Mouse (Mus musculus) gastrocnemius, postnatal 36 days (tissue): ENCODE measurements around the gene Rhd. TPM values are rescaled to one million over a fixed set of nuclear protein-coding genes. Genes with fewer than 3 reads are reported as not detected.

Experiments
- DNase-seq, 2 experiments: peaks; one replicate each; pipeline ENCODE4 v3.0.0; 2022
- intact Hi-C: fragments of 180-260 bp; cut with DNase I; formaldehyde crosslinking; loops from one replicate; pipeline ENCODE4 v1.15.1; 2025
- total RNA-seq, 2 experiments: library from RNA; stranded (reverse); gene quantifications; 2 replicates each; pipeline ENCODE4 v1.2.3; 2021

Gene Rhd
- total RNA-seq, 2 experiments from 2014 or later, result not detected

GRCm38 (mm10) chr4:134855371-134855770 lies 9.0 kb upstream of the Rhd start:
- intact Hi-C loops, result no loop called here
- DNase-seq, result no peak

- intact Hi-C loops, result no loop called here
- DNase-seq, result no peak
Measured at GRCm38 (mm10) chr4:134856056-134856455, 8.3 kb upstream of the Rhd start.

GRCm38 (mm10) chr4:134856501-134856900 lies 7.8 kb upstream of the Rhd start:
- intact Hi-C loops, result no loop called here

GRCm38 (mm10) chr4:134858494-134858893 lies 5.8 kb upstream of the Rhd start:
- DNase-seq, result no peak
- intact Hi-C loops, result no loop called here

More at GRCm38 (mm10) chr4:134856501-134856900, 7.8 kb upstream of the Rhd start:
- DNase-seq, result no peak

- intact Hi-C loops, result no loop called here
- DNase-seq, result no peak
Measured at GRCm38 (mm10) chr4:134861884-134862283, 2.5 kb upstream of the Rhd start.

GRCm38 (mm10) chr4:134862996-134863395 lies 1.3 kb upstream of the Rhd start:
- no peak for DNase-seq
- intact Hi-C loops, result no loop called here

GRCm38 (mm10) chr4:134865340-134865739 lies 1.0 kb downstream of the Rhd start:
- no peak for DNase-seq
- intact Hi-C loops, result no loop called here

- intact Hi-C loops, result no loop called here
- DNase-seq, result no peak
Measured at GRCm38 (mm10) chr4:134865789-134866188, 1.5 kb downstream of the Rhd start.

GRCm38 (mm10) chr4:134867213-134867612 lies 2.9 kb downstream of the Rhd start:
- DNase-seq, result no peak
- intact Hi-C loops, result no loop called here

- intact Hi-C loops, result no loop called here
- DNase-seq, result no peak
Measured at GRCm38 (mm10) chr4:134867661-134868060, 3.3 kb downstream of the Rhd start.

GRCm38 (mm10) chr4:134868065-134868464 lies 3.7 kb downstream of the Rhd start:
- DNase-seq, result no peak
- intact Hi-C loops, result no loop called here

- no peak for DNase-seq
- intact Hi-C loops, result no loop called here
Measured at GRCm38 (mm10) chr4:134868490-134868889, 4.2 kb downstream of the Rhd start.

GRCm38 (mm10) chr4:134869068-134869730 lies 4.9 kb downstream of the Rhd start:
- DNase-seq, result no peak

GRCm38 (mm10) chr4:134869815-134870375 lies 5.6 kb downstream of the Rhd start:
- DNase-seq, result no peak
- intact Hi-C loops, result no loop called here

More at GRCm38 (mm10) chr4:134869068-134869730, 4.9 kb downstream of the Rhd start:
- intact Hi-C loops, result no loop called here

GRCm38 (mm10) chr4:134871477-134871876 lies 7.1 kb downstream of the Rhd start:
- intact Hi-C loops, result no loop called here
- no peak for DNase-seq

GRCm38 (mm10) chr4:134871950-134872349 lies 7.6 kb downstream of the Rhd start:
- intact Hi-C loops, result no loop called here

GRCm38 (mm10) chr4:134876171-134876570 lies 11.8 kb downstream of the Rhd start:
- intact Hi-C loops, result no loop called here
- no peak for DNase-seq

More at GRCm38 (mm10) chr4:134871950-134872349, 7.6 kb downstream of the Rhd start:
- DNase-seq, result no peak

- DNase-seq, result peak; percentile 53 to 56
- intact Hi-C loops, result no loop called here
Measured at GRCm38 (mm10) chr4:134879410-134879981, 15.2 kb downstream of the Rhd start.

- no peak for DNase-seq
- intact Hi-C loops, result loop anchor here (5.0 kb wide), 2 partner anchors 88 to 333 kb away; no protein-coding TSS in a partner anchor
Measured at GRCm38 (mm10) chr4:134880041-134880440, 15.7 kb downstream of the Rhd start.

- intact Hi-C loops, result loop anchor here (5.0 kb wide), 2 partner anchors 91 to 336 kb away; no protein-coding TSS in a partner anchor
- no peak for DNase-seq
Measured at GRCm38 (mm10) chr4:134883266-134883665, 18.9 kb downstream of the Rhd start.

GRCm38 (mm10) chr4:134883808-134884207 lies 19.5 kb downstream of the Rhd start:
- intact Hi-C loops, result loop anchor here (5.0 kb wide), 2 partner anchors 92 to 337 kb away; no protein-coding TSS in a partner anchor
- no peak for DNase-seq

- intact Hi-C loops, result loop anchor here (5.0 kb wide), 2 partner anchors 92 to 337 kb away; no protein-coding TSS in a partner anchor
Measured at GRCm38 (mm10) chr4:134884364-134884763, 20.0 kb downstream of the Rhd start.

More at GRCm38 (mm10) chr4:134884364-134884763, 20.0 kb downstream of the Rhd start:
- DNase-seq, result no peak
